Mouse (Mus musculus) heart, postnatal 0 days (tissue): ENCODE results near the gene P4ha1. TPM values are rescaled to one million over a fixed set of nuclear protein-coding genes. Genes with fewer than 3 reads are reported as not detected.
"Not testable (repeated sequence)": the region's sequence is repeated elsewhere in the genome, so short reads cannot be mapped to it uniquely, and the experiment has no call there.

ENCODE experiments used
- ATAC-seq: fragments of 200-750 bp; cut with Nextera tagmentation; 2 replicates; pipeline ENCODE4 v1.8.0; 2017; ENCODE audit warnings: low read depth, moderate number of reproducible peaks, moderate library complexity; ENCODE audit not compliant: insufficient read depth
- DNase-seq: peaks from one replicate; pipeline ENCODE4 v3.0.0-alpha.2; 2016; ENCODE audit warnings: low spot score
- H3K27ac ChIP-seq: fragments of 300-500 bp; sonication (generic); 2 replicates; pipeline ENCODE4 v1.5.1; 2014; ENCODE audit warnings: low read depth, mild to moderate bottlenecking
- H3K27me3 ChIP-seq: fragments of 300-500 bp; sonication (generic); 2 replicates; pipeline ENCODE4 v1.6.1; 2014; ENCODE audit warnings: low read length, mixed read lengths; ENCODE audit not compliant: control insufficient read depth, insufficient read depth
- H3K36me3 ChIP-seq: fragments of 300-500 bp; sonication (generic); replicated peaks from 2 replicates; pipeline ENCODE4 v1.6.1; 2014; ENCODE audit warnings: low read length, mixed read lengths; ENCODE audit not compliant: control insufficient read depth, insufficient read depth
- H3K4me1 ChIP-seq: fragments of 300-500 bp; sonication (generic); 2 replicates; pipeline ENCODE4 v1.6.1; 2014; ENCODE audit warnings: antibody characterized with exemption; ENCODE audit not compliant: control insufficient read depth, insufficient read depth
- H3K4me2 ChIP-seq: fragments of 300-500 bp; sonication (generic); 2 replicates; pipeline ENCODE4 v1.6.1; 2014; ENCODE audit warnings: low read depth, mild to moderate bottlenecking, low read length, moderate library complexity
- H3K4me3 ChIP-seq: fragments of 300-500 bp; sonication (generic); 2 replicates; pipeline ENCODE4 v1.5.1; 2014; ENCODE audit warnings: low read depth, low read length
- H3K9ac ChIP-seq: fragments of 300-500 bp; sonication (generic); replicated peaks from 2 replicates; pipeline ENCODE4 v1.6.1; 2014; ENCODE audit warnings: low read depth, low read length, mixed read lengths
- H3K9me3 ChIP-seq: fragments of 300-500 bp; sonication (generic); replicated peaks from 2 replicates; pipeline ENCODE4 v1.6.1; 2016; ENCODE audit warnings: low read length; ENCODE audit not compliant: control insufficient read depth
- CTCF ChIP-seq: IDR thresholded peaks from 2 replicates; pipeline ENCODE4 v1.5.1; 2016; ENCODE audit warnings: antibody characterized with exemption, control low read depth, low read depth
- EP300 ChIP-seq: IDR thresholded peaks from 2 replicates; pipeline ENCODE4 v1.6.1; 2016; ENCODE audit warnings: antibody characterized with exemption, low read depth
- WGBS: fragments of 180-500 bp; shearing (Covaris S2); extraction: QIAGEN DNeasy Blood & Tissue Kit; methylation state at CpG from one replicate; pipeline ENCODE4 v1.1.7; 2014; 5-methylcytosine and 5-hydroxymethylcytosine counted together
- polyA plus RNA-seq: library from polyadenylated mRNA; unstranded; fragments of >200 nt; fragmentation: Nextera tagmentation; extraction: Ambion mirVana; gene quantifications from 2 replicates; pipeline ENCODE4 v1.2.1, GENCODE M21; 2015
- total RNA-seq: library from RNA; depleted of rRNA; stranded (reverse); fragments of >200 nt; gene quantifications from 2 replicates; pipeline ENCODE4 v1.2.3, GENCODE M21; 2014; ENCODE audit warnings: low replicate concordance

Gene P4ha1
- total and polyA plus RNA-seq, 2 experiments from 2014 or later = 13.8 to 28.4 TPM

DNA sequence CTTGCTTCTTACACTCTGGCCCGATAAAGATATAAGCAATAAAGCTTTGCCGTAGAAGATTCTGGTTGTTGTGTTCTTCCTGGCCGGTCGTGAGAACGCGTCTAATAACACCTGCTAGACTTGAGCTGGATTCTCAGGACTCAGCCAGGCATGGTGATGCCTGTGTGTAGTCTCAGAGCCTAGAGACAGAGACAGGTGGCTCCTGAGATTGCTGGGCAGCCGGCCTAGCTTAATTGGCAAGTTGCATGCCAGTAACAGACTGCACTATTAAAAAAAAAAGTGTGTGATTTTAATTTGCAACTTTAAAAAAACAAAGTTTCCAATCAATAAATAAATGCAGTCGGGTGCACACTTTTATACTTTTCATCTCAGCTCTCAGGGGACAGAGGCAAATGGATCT lies 63.9 kb downstream of the P4ha1 start:
- Histone ChIP-seq H3K9me3 (peaks cover 15% of the 10 kb centered on the region), H3K36me3 (no peaks in the 10 kb centered on the region), H3K4me1 (no peaks in the 10 kb centered on the region), H3K4me3 (no peak overlapping the region), H3K27me3 (no peaks in the 10 kb centered on the region), H3K9ac (no peak overlapping the region), H3K27ac (no peak overlapping the region), H3K4me2 (no peak overlapping the region)
- 85% methylated on average over 7 of the region's 8 CpGs for WGBS
- DNase-seq = no peak
- TF ChIP-seq CTCF (no peak), EP300 (no peak)
- ATAC-seq = no peak

DNA sequence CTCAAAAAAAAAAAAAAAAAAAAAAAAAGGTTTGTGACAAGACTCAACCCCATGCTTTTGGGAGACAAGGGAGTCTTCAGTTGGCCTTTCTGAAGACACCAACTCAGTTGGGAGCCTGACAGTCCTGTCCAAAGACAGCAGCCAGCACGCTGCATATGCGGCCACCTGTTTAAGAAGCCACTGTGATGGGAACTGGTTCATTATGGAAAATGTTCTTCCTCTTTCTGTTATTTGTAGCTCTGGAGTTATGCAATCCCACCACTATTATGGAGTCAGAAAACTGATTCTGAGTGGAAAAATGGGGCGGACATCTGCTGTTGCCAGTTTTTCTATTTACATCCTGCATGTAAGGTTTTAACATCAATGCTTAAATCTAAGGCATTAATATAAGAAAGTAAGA lies 66.6 kb downstream of the P4ha1 start:
- H3K9ac ChIP-seq = no peak overlapping the region
- no peaks in the 10 kb centered on the region for H3K27me3 ChIP-seq
- ATAC-seq = no peak
- H3K4me2 ChIP-seq = no peak overlapping the region
- no peak for DNase-seq
- no peaks in the 10 kb centered on the region for H3K4me1 ChIP-seq
- no peak overlapping the region for H3K4me3 ChIP-seq
- peaks cover 15% of the 10 kb centered on the region for H3K9me3 ChIP-seq
- H3K36me3 ChIP-seq = no peaks in the 10 kb centered on the region
- no peak for TF ChIP-seq EP300
- no peak overlapping the region for H3K27ac ChIP-seq
- WGBS = 89% methylated on average over 3 of the region's 3 CpGs

DNA sequence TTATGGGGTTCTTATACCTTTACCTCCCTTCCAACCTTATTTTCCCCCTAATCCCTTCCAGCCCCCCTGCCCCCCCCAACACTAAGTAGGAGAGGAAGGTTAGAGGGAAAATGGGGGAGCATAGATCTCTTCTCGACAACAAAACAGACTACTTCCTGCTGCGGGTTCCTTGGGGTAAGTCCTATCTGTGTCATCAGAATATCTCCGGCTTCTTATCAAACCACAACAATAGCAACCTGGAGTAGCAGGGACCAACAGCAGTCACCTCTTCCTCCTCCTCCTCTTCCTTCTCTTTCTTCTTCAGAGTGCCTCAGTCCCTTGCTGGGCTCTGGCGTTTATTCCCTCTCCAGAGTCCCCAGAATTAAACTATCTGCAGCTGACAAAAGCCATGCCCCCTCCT lies 68.8 kb downstream of the P4ha1 start:
- no peaks in the 10 kb centered on the region for H3K36me3 ChIP-seq
- no peaks in the 10 kb centered on the region for H3K27me3 ChIP-seq
- no peak for TF ChIP-seq CTCF
- TF ChIP-seq EP300 = no peak
- H3K9me3 ChIP-seq = peaks cover 15% of the 10 kb centered on the region
- H3K4me1 ChIP-seq = no peaks in the 10 kb centered on the region
- DNase-seq = no peak
- ATAC-seq = no peak
- H3K4me2 ChIP-seq = no peak overlapping the region
- H3K9ac ChIP-seq = no peak overlapping the region
- 19% methylated on average over 4 of the region's 4 CpGs for WGBS
- no peak overlapping the region for H3K4me3 ChIP-seq
- H3K27ac ChIP-seq = no peak overlapping the region

DNA sequence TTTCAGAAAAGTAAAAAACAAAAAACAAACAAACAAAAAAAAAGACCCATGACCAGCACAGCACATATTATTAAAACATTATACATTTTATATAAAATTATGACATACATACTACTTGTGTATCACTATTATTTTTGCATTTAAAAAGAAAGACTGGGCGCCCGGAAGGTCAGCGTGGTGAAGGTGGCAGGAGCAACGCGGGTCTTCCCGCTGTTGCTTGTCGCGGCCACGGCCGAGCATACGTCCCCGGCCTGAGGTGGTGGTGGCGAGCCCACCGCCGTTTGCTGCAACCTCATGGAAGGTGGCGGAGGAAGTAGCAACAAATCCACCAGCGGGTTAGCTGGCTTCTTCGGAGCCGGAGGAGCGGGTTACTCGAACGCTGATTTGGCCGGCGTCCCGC lies 72.4 kb downstream of the P4ha1 start, which contains the start of gene Gm10273:
Gene Gm10273 (plus strand): TSS at position 172 of the 400 bp plus-strand sequence.
- not testable (repeated sequence) for ATAC-seq, DNase-seq, H3K4me3 ChIP-seq, H3K4me1 ChIP-seq, H3K4me2 ChIP-seq, H3K27ac ChIP-seq, H3K9me3 ChIP-seq, H3K9ac ChIP-seq, H3K27me3 ChIP-seq, H3K36me3 ChIP-seq
- 85% methylated on average over 8 of the region's 25 CpGs for WGBS

DNA sequence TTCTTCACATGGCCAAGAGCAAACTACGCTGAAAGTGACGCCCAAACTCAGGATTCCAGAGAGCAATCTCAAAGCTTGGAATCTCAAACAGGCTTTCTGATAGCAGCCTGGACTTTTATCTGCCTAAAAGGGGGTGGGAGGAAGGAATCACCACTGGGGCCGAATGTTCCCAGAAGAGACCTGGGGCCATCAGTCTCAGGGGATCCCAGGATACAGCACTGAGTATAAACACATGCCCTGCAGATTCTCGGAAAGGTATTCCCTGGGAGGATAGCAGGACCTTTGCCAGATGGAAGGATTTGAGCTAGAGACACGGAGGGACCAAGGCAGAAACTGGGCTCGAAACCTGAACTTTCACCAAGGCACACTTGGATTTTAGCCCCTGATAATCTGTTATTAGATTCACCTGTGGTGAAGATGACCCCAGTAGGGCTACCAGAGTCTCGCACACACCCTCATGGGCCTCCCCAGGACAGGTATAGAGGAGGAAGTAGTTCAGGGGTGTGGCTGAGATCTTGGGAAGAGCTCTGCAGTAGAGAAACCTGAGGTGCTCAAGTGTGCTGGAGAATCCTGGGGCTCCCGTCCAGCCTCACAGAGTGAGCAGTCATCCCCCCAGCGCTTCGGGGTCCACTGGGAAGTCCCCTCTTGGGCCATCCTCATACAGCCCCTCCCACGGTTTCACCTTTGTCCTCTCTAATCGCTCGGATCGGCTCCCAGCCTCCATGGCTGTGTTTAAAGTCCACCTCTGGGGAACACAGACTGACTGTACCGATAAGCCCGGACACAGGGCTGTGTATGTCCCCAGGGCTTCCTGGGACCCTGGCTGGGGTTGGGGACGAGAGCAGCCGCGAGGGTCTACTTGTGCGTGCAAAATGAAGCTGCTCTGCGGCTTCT lies 80.0 kb downstream of the P4ha1 start, which contains the start of gene Pla2g12b:
Gene Pla2g12b (plus strand): TSS at position 762 of the 894 bp plus-strand sequence.
- H3K9ac ChIP-seq = no peak within 1 kb of the TSS
- DNase-seq = no peak
- H3K9me3 ChIP-seq = no peaks in the 10 kb centered on the region
- H3K4me3 ChIP-seq = no peak within 1 kb of the TSS
- H3K36me3 ChIP-seq = no peaks in the 10 kb centered on the region
- no peak within 1 kb of the TSS for H3K27ac ChIP-seq
- WGBS = 39% methylated on average over 21 of the region's 21 CpGs
- no peaks in the 10 kb centered on the region; the same call in 1 of the 2 replicates for H3K4me1 ChIP-seq
- H3K4me2 ChIP-seq = peak within 1 kb of the TSS; percentile 41
- TF ChIP-seq CTCF = no peak
- TF ChIP-seq EP300 = no peak
- no peaks in the 10 kb centered on the region for H3K27me3 ChIP-seq
- ATAC-seq = no peak

DNA sequence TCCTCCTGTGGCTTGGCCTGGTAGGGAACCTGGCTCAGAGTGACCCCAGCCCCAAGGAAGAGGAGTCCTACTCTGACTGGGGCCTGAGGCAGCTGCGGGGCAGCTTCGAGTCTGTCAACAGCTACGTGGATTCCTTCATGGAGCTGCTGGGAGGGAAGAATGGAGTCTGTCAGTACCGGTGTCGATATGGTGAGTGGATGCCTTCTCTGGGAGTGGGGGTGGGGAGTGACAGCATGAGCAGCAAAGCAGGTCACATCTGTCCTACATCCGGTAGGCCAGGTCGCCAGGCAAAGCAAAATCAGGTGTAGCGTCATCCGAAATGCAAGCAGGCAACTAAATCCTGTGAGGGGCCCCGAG lies 80.7 kb downstream of the P4ha1 start:
- TF ChIP-seq CTCF = no peak
- no peak for TF ChIP-seq EP300
- Histone ChIP-seq H3K4me2 (peak overlapping the region; percentile 41), H3K27me3 (no peaks in the 10 kb centered on the region), H3K4me1 (no peaks in the 10 kb centered on the region; the same call in 1 of the 2 replicates), H3K9ac (no peak overlapping the region), H3K4me3 (no peak overlapping the region), H3K36me3 (no peaks in the 10 kb centered on the region), H3K27ac (no peak overlapping the region), H3K9me3 (no peaks in the 10 kb centered on the region)
- WGBS = 31% methylated on average over 10 of the region's 10 CpGs
- DNase-seq (no peak), ATAC-seq (no peak)
